Mouse (Mus musculus): ENCODE measurements around the gene Tap1.

GRCm38 (mm10) chr17:34211746-34212365 is 24.5 kb downstream of the Tap1 start:
- TF ChIP-seq CTCF (IDR thresholded peaks at IDR 0.05; ENCODE audit: low read depth, low read length): no peak
- no peak for TF ChIP-seq POLR2A (IDR thresholded peaks at IDR 0.05; ENCODE audit: extremely low read depth, insufficient read depth, low read length)
